Mouse (Mus musculus) midbrain, postnatal 0 days (tissue): Measurements from ENCODE around the gene Soga1. TPM values are rescaled to one million over a fixed set of nuclear protein-coding genes. Genes with fewer than 3 reads are reported as not detected.
A peak's percentile ranks its signal among the peaks of the same experiment; 100 is the strongest.

Experiments
- ATAC-seq: fragments of 200-750 bp; cut with Nextera tagmentation; 2 replicates; pipeline ENCODE4 v1.8.0; 2017; ENCODE audit warnings: moderate number of reproducible peaks, mild to moderate bottlenecking, moderate TSS enrichment, moderate library complexity; ENCODE audit not compliant: low FRiP score
- DNase-seq: peaks from one replicate; pipeline ENCODE4 v3.0.0-alpha.2; 2015; ENCODE audit warnings: low spot score
- H3K27ac ChIP-seq: fragments of 300-500 bp; sonication (generic); 2 replicates; pipeline ENCODE4 v1.5.1; 2014; ENCODE audit warnings: low read depth, mild to moderate bottlenecking, low read length, mixed read lengths
- H3K27me3 ChIP-seq: fragments of 300-500 bp; sonication (generic); 2 replicates; pipeline ENCODE4 v1.6.1; 2014; ENCODE audit warnings: low read length, control low read depth, mixed read lengths; ENCODE audit not compliant: insufficient read depth
- H3K36me3 ChIP-seq: fragments of 300-500 bp; sonication (generic); 2 replicates; pipeline ENCODE4 v1.6.1; 2014; ENCODE audit warnings: low read length, control low read depth, mixed read lengths; ENCODE audit not compliant: insufficient read depth
- H3K4me1 ChIP-seq: fragments of 300-500 bp; sonication (generic); 2 replicates; pipeline ENCODE4 v1.6.1; 2014; ENCODE audit warnings: mild to moderate bottlenecking, control low read depth, antibody characterized with exemption, low read length, mixed read lengths; ENCODE audit not compliant: insufficient read depth
- H3K4me2 ChIP-seq: fragments of 300-500 bp; sonication (generic); 2 replicates; pipeline ENCODE4 v1.6.1; 2014; ENCODE audit warnings: low read depth, mild to moderate bottlenecking, low read length, mixed read lengths; ENCODE audit not compliant: poor library complexity, severe bottlenecking
- H3K4me3 ChIP-seq: fragments of 300-500 bp; sonication (generic); 2 replicates; pipeline ENCODE4 v1.5.1; 2014; ENCODE audit warnings: low read depth, mild to moderate bottlenecking, low read length, moderate library complexity
- H3K9ac ChIP-seq: fragments of 300-500 bp; sonication (generic); replicated peaks from 2 replicates; pipeline ENCODE4 v1.6.1; 2014; ENCODE audit warnings: mild to moderate bottlenecking, low read length, moderate library complexity, mixed read lengths; ENCODE audit not compliant: poor library complexity, severe bottlenecking
- H3K9me3 ChIP-seq: fragments of 300-500 bp; sonication (generic); 2 replicates; pipeline ENCODE4 v1.6.1; 2016; ENCODE audit warnings: low read length, control low read depth
- CTCF ChIP-seq: IDR thresholded peaks from 2 replicates; pipeline ENCODE4 v1.5.1; 2016; ENCODE audit warnings: antibody characterized with exemption, mild to moderate bottlenecking
- WGBS: fragments of 180-500 bp; shearing (Covaris S2); extraction: QIAGEN DNeasy Blood & Tissue Kit; methylation state at CpG from one replicate; pipeline ENCODE4 v1.1.7; 2014; 5-methylcytosine and 5-hydroxymethylcytosine counted together
- polyA plus RNA-seq: library from polyadenylated mRNA; unstranded; fragments of >200 nt; fragmentation: Nextera tagmentation; extraction: Ambion mirVana; gene quantifications from 2 replicates; pipeline ENCODE4 v1.2.1, GENCODE M21; 2015
- total RNA-seq: library from RNA; depleted of rRNA; stranded (reverse); fragments of >200 nt; gene quantifications from 2 replicates; pipeline ENCODE4 v1.2.3, GENCODE M21; 2014

The Soga1 gene
- total and polyA plus RNA-seq, 2 experiments from 2014 or later: 3.9 to 132 TPM

- 85% methylated on average over 8 of the region's 8 CpGs for WGBS
- Histone ChIP-seq H3K27me3 (no peaks in the 10 kb centered on the region), H3K9me3 (no peaks in the 10 kb centered on the region), H3K4me3 (no peak within 1 kb of the TSS), H3K4me2 (no peak within 1 kb of the TSS), H3K4me1 (no peaks in the 10 kb centered on the region), H3K27ac (no peak within 1 kb of the TSS), H3K9ac (no peak within 1 kb of the TSS), H3K36me3 (no peaks in the 10 kb centered on the region)
- TF ChIP-seq CTCF: no peak
- ATAC-seq (no peak), DNase-seq (no peak)
These were observed 7.7 kb upstream of the Soga1 start, which contains the start of gene Tldc2 for GRCm38 (mm10) chr2:157086796-157087195. Gene Tldc2, plus strand, starts transcription at chr2:157087055.

- TF ChIP-seq CTCF: no peak
- Histone ChIP-seq H3K4me2 (no peak overlapping the region), H3K4me1 (no peaks in the 10 kb centered on the region), H3K9ac (no peak overlapping the region), H3K27ac (no peak overlapping the region), H3K9me3 (no peaks in the 10 kb centered on the region), H3K36me3 (no peaks in the 10 kb centered on the region), H3K27me3 (no peaks in the 10 kb centered on the region), H3K4me3 (no peak overlapping the region)
- DNase-seq: no peak
- no peak for ATAC-seq
- 87% methylated on average over 7 of the region's 7 CpGs for WGBS
These were observed 6.0 kb upstream of the Soga1 start for GRCm38 (mm10) chr2:157084831-157085585.

- TF ChIP-seq CTCF: no peak
- H3K27me3 ChIP-seq: no peaks in the 10 kb centered on the region
- peak; percentile 28 for DNase-seq
- H3K27ac ChIP-seq: no peak overlapping the region
- 0 out of 2 replicates have a peak, but pooled peaks cover under 1% of the 10 kb centered on the region for H3K4me1 ChIP-seq
- no peak overlapping the region for H3K4me3 ChIP-seq
- WGBS: 24% methylated on average over 7 of the region's 7 CpGs
- no peak for ATAC-seq
- no peak overlapping the region for H3K9ac ChIP-seq
- no peaks in the 10 kb centered on the region for H3K36me3 ChIP-seq
- H3K9me3 ChIP-seq: no peaks in the 10 kb centered on the region
- H3K4me2 ChIP-seq: no peak overlapping the region
These were observed 2.9 kb upstream of the Soga1 start for GRCm38 (mm10) chr2:157081960-157082359.

GRCm38 (mm10) chr2:157081331-157081730 lies 2.3 kb upstream of the Soga1 start:
- Histone ChIP-seq H3K4me2 (no peak overlapping the region), H3K27me3 (no peaks in the 10 kb centered on the region), H3K4me1 (peaks cover 7% of the 10 kb centered on the region; the same call in 1 of the 2 replicates), H3K9ac (no peak overlapping the region), H3K9me3 (no peaks in the 10 kb centered on the region), H3K27ac (no peak overlapping the region), H3K4me3 (no peak overlapping the region), H3K36me3 (no peaks in the 10 kb centered on the region)
- ATAC-seq: no peak
- WGBS: 96% methylated on average over 8 of the region's 8 CpGs
- DNase-seq: no peak
- no peak for TF ChIP-seq CTCF

GRCm38 (mm10) chr2:157079701-157080180 lies 687 bp upstream of the Soga1 start:
- H3K9me3 ChIP-seq: no peaks in the 10 kb centered on the region
- WGBS: 6% methylated on average over 16 of the region's 16 CpGs
- no peaks in the 10 kb centered on the region for H3K36me3 ChIP-seq
- peaks cover 21% of the 10 kb centered on the region for H3K4me1 ChIP-seq
- ATAC-seq (no peak), DNase-seq (no peak)
- peak overlapping the region; percentile 92 for H3K4me3 ChIP-seq
- peak overlapping the region; percentile 96 for H3K27ac ChIP-seq
- H3K27me3 ChIP-seq: no peaks in the 10 kb centered on the region
- no peak for TF ChIP-seq CTCF
- H3K9ac ChIP-seq: peak overlapping the region; percentile 97
- H3K4me2 ChIP-seq: peak overlapping the region; percentile 99

GRCm38 (mm10) chr2:157078059-157078792 lies 828 bp downstream of the Soga1 start:
- Histone ChIP-seq H3K9me3 (no peaks in the 10 kb centered on the region), H3K4me1 (peaks cover 31% of the 10 kb centered on the region), H3K9ac (peak overlapping the region; percentile 97), H3K36me3 (peaks cover 4% of the 10 kb centered on the region; the same call in 1 of the 2 replicates), H3K27me3 (no peaks in the 10 kb centered on the region), H3K4me2 (peak overlapping the region; percentile 99), H3K27ac (peak overlapping the region; percentile 96), H3K4me3 (peak overlapping the region; percentile 92)
- 0% methylated on average over 51 of the region's 79 CpGs for WGBS
- DNase-seq (no peak), ATAC-seq (peak; percentile 11; the same call in 1 of the 2 replicates)
- TF ChIP-seq CTCF: no peak
